Mouse (Mus musculus): Measurements from ENCODE around the gene Krt6b.

The Krt6b gene

GRCm38 (mm10) chr15:101627884-101628283 lies 52.2 kb downstream of the Krt6b start, which contains the start of gene Gm5414:
TSS of gene Gm5414 (minus strand) at chr15:101628188.
- ChIA-PET CTCF (no interaction called here), POLR2A (interaction anchor here in 1 of 4 experiments (1.4 kb wide), 1 partner anchor 13 kb away, joined by 4 read pairs; no protein-coding TSS in a partner anchor)
